Mouse (Mus musculus) small intestine, adult 2 months (tissue): ENCODE results near the gene Zfp385a. TPM values are rescaled to one million over a fixed set of nuclear protein-coding genes. Genes with fewer than 3 reads are reported as not detected.

Experiments
- H3K27ac ChIP-seq: fragments of 200-500 bp; 2 replicates; pipeline ENCODE4 v1.5.1; 2012; ENCODE audit warnings: low read depth, low read length, control low read depth, inconsistent platforms; ENCODE audit not compliant: insufficient read depth
- H3K27me3 ChIP-seq: fragments of 200-500 bp; 2 replicates; pipeline ENCODE4 v1.6.1; 2012; ENCODE audit warnings: mild to moderate bottlenecking, moderate library complexity, low read length, inconsistent platforms; ENCODE audit not compliant: control insufficient read depth, insufficient read depth
- H3K36me3 ChIP-seq: fragments of 200-500 bp; 2 replicates; pipeline ENCODE4 v1.6.1; 2012; ENCODE audit warnings: mild to moderate bottlenecking, low read length, control low read depth, inconsistent platforms; ENCODE audit not compliant: control insufficient read depth, insufficient read depth
- H3K4me1 ChIP-seq: fragments of 200-500 bp; 2 replicates; pipeline ENCODE4 v1.6.1; 2012; ENCODE audit warnings: low read length, inconsistent platforms, mixed read lengths; ENCODE audit not compliant: control insufficient read depth, insufficient read depth, insufficient read length
- H3K4me3 ChIP-seq: fragments of 200-500 bp; 2 replicates; pipeline ENCODE4 v1.5.1; 2012; ENCODE audit warnings: low read depth, mild to moderate bottlenecking, control low read depth, inconsistent platforms, low read length, moderate library complexity
- CTCF ChIP-seq: fragments of 200-500 bp; IDR thresholded peaks from 2 replicates; pipeline ENCODE4 v1.5.1; 2012; ENCODE audit warnings: low read depth, mild to moderate bottlenecking, control low read depth, inconsistent platforms, low read length, moderate library complexity, mixed read lengths; ENCODE audit not compliant: insufficient replicate concordance, insufficient read length; ENCODE audit errors: extremely low read depth
- POLR2A ChIP-seq: fragments of 200-500 bp; IDR thresholded peaks from 2 replicates; pipeline ENCODE4 v1.6.1; 2012; ENCODE audit warnings: low read depth, mild to moderate bottlenecking, control low read depth, inconsistent platforms, low read length, moderate library complexity
- WGBS: fragments of 180-500 bp; shearing (Covaris S2); methylation state at CpG from one replicate; pipeline ENCODE4 v1.1.7; 2018; 5-methylcytosine and 5-hydroxymethylcytosine counted together
- polyA plus RNA-seq: library from polyadenylated mRNA; depleted of rRNA; stranded (reverse); fragments of >200 nt; gene quantifications from 2 replicates; pipeline ENCODE4 v1.2.3, GENCODE M21; 2012

The Zfp385a gene
- polyA plus RNA-seq, 1 experiment = 7.5 TPM

DNA sequence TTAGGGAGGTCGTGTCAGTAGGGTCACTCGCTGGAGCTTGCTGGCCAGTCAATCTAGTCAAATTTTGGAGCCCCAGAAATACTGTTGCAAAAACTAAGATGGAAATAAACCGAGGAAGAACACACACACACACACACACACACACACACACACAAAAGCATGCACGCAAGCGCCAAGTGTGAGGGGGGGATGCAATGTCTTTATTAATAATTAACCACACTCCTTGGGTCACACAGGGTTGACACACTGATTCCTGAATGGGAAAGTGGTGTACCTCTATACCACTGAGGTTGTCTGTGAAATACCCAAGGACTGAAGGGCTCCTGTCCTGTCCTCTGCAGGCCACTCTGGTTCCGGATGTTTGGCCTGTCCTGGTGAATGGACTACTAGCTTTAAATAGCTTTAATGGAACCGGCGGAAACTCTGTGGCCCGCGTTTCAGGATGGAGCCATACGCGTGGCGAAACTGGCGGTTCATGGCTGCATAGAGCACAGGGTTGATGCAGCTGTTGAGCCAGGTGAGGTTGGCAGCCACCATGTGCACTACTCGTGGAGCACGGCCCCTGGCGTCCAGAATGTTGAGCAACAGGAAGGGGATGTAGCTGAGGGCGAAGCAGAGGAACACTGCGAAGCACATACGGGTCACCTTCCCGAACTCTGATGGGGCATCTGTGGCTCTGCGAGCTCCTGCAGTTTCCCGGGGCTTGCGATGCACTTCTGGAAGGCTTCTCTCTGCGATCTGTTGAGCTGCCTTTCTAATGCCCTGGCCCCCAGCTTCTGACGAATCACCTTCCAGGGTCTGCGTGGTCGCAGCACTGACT lies 31.6 kb downstream of the Zfp385a start:
- no peak overlapping the region for H3K27ac ChIP-seq

DNA sequence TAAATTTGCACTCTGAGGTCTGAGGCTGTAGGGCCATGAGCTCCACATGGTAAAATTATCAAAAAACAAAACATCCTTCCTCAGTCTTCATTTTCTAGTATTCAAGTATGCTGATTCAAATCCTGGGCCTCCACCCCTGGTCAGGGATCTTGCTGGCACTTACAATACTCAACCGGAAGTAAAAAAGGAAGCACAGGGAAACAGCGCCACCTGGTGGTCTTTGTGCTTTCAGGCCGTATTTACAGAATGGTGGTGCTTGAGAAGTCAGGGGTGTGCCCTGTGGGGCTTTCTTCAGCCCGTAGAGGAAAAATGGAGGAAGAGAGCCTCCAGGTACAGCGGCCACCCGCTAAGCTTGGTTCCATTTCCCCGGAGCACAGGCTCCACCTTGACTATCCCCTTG lies 32.8 kb downstream of the Zfp385a start:
- WGBS = under 1% methylated on average over 7 of the region's 7 CpGs
- peak; percentile 94; the same call in 1 of the 2 replicates for TF ChIP-seq CTCF
- no peak for TF ChIP-seq POLR2A
- Histone ChIP-seq H3K27me3 (no peaks in the 10 kb centered on the region), H3K36me3 (no peaks in the 10 kb centered on the region), H3K4me3 (no peak overlapping the region), H3K4me1 (peaks cover 18% of the 10 kb centered on the region), H3K27ac (peak overlapping the region; percentile 96)

More for the DNA sequence above, 31.6 kb downstream of the Zfp385a start:
- H3K27me3 ChIP-seq = no peaks in the 10 kb centered on the region
- TF ChIP-seq CTCF (no peak), POLR2A (no peak)
- H3K4me3 ChIP-seq = no peak overlapping the region; the same call in 1 of the 2 replicates
- 37% methylated on average over 28 of the region's 28 CpGs for WGBS
- peaks cover 18% of the 10 kb centered on the region for H3K4me1 ChIP-seq
- no peaks in the 10 kb centered on the region for H3K36me3 ChIP-seq

DNA sequence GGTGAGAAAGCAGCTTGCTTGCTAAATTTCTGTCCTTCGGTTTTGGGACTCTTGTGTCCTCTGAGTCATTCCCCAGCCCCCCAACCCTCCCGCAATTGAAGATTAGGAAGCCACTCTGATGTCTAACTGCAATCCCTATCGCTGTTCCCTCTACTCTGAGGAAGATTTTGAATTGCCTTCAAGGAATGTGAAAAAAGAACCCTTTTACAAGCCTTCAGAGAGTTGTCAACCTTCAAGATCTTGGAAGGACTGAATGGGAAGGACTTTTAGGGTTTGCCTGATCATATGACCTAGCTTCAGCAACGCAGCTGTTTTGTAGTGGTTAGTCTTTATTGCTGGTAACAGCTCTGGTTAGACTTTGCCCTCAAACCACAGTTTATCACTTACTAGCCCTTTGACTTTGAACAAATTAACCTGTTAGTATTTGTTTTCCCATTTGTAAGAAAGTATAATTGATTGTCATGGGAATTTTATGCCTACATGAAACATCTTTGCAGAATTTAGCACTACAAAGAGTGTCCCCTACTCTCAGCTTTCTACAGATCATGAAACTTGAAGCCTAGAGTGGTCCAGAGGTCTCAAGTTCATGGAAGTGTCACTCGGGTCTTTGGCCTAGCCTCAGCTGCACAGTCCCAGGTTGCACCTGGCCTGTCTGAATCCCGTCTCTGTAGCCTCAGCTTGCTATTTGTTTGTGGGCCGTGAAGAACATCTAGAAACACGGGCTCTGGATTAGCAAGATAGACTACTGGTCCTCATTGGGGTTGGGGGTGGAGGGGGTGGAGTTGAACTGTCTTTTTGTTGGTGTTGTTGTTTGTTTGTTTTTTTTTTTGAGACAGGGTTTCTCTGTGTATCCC lies 33.9 kb downstream of the Zfp385a start:
- TF ChIP-seq POLR2A (no peak), CTCF (no peak)
- Histone ChIP-seq H3K4me1 (peaks cover 18% of the 10 kb centered on the region), H3K4me3 (peak overlapping the region; percentile 72), H3K27me3 (no peaks in the 10 kb centered on the region), H3K27ac (peak overlapping the region; percentile 98), H3K36me3 (no peaks in the 10 kb centered on the region)
- 17% methylated on average over 8 of the region's 8 CpGs for WGBS

DNA sequence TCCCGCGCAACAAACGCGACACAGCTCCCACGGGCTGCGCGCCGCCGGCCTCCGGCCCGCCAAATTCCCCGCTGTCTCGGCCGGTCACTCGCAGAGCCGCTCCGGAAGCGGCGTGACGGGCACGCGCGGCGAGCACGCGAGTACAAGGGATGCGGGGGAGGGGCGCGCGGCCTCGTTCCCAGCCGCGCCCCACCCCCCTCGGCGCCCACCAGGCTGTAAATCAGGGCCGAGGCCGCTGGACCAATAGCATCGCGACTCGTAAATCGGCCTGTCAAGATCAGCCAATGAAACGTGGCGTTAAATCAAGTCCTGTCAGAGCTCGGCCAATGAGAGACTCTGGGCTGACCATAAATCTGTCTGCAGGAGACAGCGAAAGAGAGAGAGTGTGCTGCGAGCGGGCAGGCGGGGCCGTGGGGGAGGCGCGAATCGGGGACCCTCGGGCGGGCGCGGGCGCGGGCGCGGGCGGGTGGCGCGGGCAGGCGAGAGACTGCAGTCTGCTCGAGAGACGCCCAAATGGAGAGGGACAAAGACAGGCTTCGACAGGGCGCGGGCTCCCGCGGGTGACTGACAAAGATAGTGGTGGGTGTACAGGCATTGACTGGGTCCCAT lies 34.7 kb downstream of the Zfp385a start:
- TF ChIP-seq POLR2A (peak; percentile 77), CTCF (no peak)
- H3K4me3 ChIP-seq = peak overlapping the region; percentile 72
- H3K36me3 ChIP-seq = no peaks in the 10 kb centered on the region
- peaks cover 18% of the 10 kb centered on the region for H3K4me1 ChIP-seq
- H3K27me3 ChIP-seq = no peaks in the 10 kb centered on the region
- peak overlapping the region; percentile 98 for H3K27ac ChIP-seq
- WGBS = under 1% methylated on average over 71 of the region's 71 CpGs

DNA sequence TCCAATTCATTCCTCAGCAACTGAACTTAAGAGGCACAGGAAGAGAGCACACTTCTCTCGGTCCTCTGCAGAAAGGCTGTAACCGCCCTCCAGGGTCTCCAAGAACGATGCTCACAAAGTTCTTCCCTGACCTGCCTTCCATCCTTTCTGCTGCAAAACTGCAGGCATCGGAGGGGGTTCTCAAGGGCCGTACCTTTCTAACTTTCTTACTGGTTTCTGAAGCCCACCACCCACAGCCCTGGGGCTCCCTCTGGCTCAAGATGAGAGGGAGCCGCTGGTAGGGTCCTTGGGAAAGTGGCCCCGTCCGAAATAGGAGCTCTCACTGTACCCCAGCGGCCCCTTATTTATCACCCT lies 35.3 kb downstream of the Zfp385a start:
- H3K27me3 ChIP-seq = no peaks in the 10 kb centered on the region
- H3K4me3 ChIP-seq = peak overlapping the region; percentile 72
- under 1% methylated on average over 9 of the region's 9 CpGs for WGBS
- TF ChIP-seq CTCF (no peak), POLR2A (no peak)
- peak overlapping the region; percentile 14 for H3K27ac ChIP-seq
- H3K36me3 ChIP-seq = no peaks in the 10 kb centered on the region; the same call in 1 of the 2 replicates
- H3K4me1 ChIP-seq = peaks cover 18% of the 10 kb centered on the region

DNA sequence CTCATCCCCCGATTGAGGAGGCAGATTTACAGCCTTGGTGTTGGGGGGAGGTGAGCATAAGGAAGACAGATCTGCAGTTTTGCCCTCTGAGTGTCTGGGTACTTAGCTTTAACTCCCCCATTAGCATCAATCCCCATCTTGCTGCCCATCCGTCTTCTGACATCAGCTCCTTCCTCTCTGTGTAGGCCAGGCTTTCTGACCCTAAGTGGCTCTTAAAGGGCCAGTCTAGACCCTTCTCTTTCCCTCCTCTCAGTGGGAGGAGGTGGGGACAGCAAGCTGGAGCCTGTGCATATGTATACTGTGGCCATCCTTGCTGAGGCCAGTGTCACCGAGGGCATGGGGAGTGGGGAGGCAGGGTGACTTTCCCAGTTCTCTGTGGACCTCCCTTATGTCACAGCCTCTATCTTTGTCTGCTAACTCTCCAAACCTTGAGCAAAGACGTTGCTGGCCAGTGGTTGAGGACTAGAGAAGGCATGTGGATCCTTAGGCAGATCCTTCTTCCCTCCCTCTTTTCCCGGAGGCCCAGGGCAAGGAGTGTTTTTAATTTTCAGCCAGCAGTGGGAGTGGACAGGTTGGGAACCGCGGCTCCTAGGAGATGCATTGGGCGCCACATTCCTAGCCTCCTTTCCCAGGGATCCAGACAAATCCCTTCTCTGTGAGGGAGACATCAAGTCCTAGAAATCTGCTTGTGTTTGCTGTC lies 35.8 kb downstream of the Zfp385a start:
- 24% methylated on average over 8 of the region's 8 CpGs for WGBS
- H3K27me3 ChIP-seq = no peaks in the 10 kb centered on the region
- peak overlapping the region; percentile 72 for H3K4me3 ChIP-seq
- TF ChIP-seq POLR2A (no peak), CTCF (no peak)
- H3K27ac ChIP-seq = peak overlapping the region; percentile 14
- H3K4me1 ChIP-seq = peaks cover 15% of the 10 kb centered on the region
- peaks cover 4% of the 10 kb centered on the region; the same call in 1 of the 2 replicates for H3K36me3 ChIP-seq
